Mouse (Mus musculus) myocyte (in vitro differentiated cells): ENCODE data around the gene Clic1.

Experiments
- CEBPB ChIP-seq: IDR thresholded peaks from 2 replicates; pipeline ENCODE4 v1.6.1; 2011; ENCODE audit warnings: mild to moderate bottlenecking, moderate library complexity; ENCODE audit not compliant: poor library complexity, insufficient read depth, severe bottlenecking
- E2F4 ChIP-seq: IDR thresholded peaks from one replicate; pipeline ENCODE4 v1.6.1; 2011; ENCODE audit warnings: mild to moderate bottlenecking, control low read depth, moderate library complexity; ENCODE audit not compliant: insufficient read depth
- MAX ChIP-seq: IDR thresholded peaks from one replicate; pipeline ENCODE4 v1.6.1; 2011; ENCODE audit warnings: low read depth, mild to moderate bottlenecking, control low read depth
- MYOG ChIP-seq, 3 experiments: IDR thresholded peaks; one replicate each; pipeline ENCODE4 v1.6.1; 2011; ENCODE audit warnings: control low read depth in 2 of 3, low read depth in 2 of 3, mild to moderate bottlenecking in 2 of 3; ENCODE audit not compliant: insufficient read length in 2 of 3, control insufficient read depth in 1 of 3, insufficient read depth in 1 of 3
- POLR2A ChIP-seq: IDR thresholded peaks from one replicate; pipeline ENCODE4 v1.6.1; 2011; ENCODE audit warnings: low read depth, mild to moderate bottlenecking, control low read depth, moderate library complexity; ENCODE audit not compliant: insufficient read length
- POLR2AphosphoS2 ChIP-seq: IDR thresholded peaks from one replicate; pipeline ENCODE4 v1.6.1; 2011; ENCODE audit warnings: low read depth, control low read depth; ENCODE audit not compliant: insufficient read length
- USF1 ChIP-seq: IDR thresholded peaks from one replicate; pipeline ENCODE4 v1.6.1; 2011; ENCODE audit warnings: low read depth, mild to moderate bottlenecking, control low read depth, moderate library complexity

GRCm38 (mm10) chr17:35029691-35030532 lies 19.9 kb upstream of the Clic1 start:
- TF ChIP-seq MYOG (IDR thresholded peaks at IDR 0.05; ENCODE audit: control insufficient read depth in 1 of 3, insufficient read depth in 1 of 3, insufficient read length in 2 of 3, low read depth in 2 of 3) (peak in 2 of 3 experiments; percentile 75 to 80), POLR2A (no peak), MAX (no peak), CEBPB (no peak), E2F4 (no peak), POLR2AphosphoS2 (no peak), USF1 (no peak)
